Mouse (Mus musculus) heart, adult 11 months (tissue): ENCODE data around the gene B3gnt4.
A peak's percentile ranks its signal among the peaks of the same experiment; 100 is the strongest.

Experiments used
- DNase-seq: peaks from one replicate; pipeline ENCODE4 v3.0.0; 2022

Gene B3gnt4

GRCm38 (mm10) chr5:123528641-123529040 is 18.4 kb downstream of the B3gnt4 start:
- peak; percentile 84 for DNase-seq

DNA sequence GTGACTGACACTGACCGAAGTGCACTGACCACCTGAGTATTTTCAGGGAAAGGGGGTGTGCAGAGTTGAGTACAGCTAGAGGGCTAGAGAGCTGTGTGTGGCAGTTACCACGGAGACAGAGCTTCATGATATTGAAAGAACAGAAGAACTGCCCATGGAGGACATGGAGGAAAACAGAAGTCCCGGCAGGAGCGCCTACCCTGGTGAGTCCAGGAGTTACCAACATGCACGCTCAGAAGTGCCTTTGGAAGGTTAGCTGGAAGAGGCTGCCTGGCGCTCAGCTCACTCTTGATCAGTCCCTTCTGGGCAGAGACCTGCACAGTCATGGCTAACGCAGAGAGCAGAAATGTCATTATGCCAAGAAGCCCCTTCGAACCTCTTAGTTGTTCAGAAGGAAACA is 19.8 kb downstream of the B3gnt4 start:
- DNase-seq, result peak; percentile 79

DNA sequence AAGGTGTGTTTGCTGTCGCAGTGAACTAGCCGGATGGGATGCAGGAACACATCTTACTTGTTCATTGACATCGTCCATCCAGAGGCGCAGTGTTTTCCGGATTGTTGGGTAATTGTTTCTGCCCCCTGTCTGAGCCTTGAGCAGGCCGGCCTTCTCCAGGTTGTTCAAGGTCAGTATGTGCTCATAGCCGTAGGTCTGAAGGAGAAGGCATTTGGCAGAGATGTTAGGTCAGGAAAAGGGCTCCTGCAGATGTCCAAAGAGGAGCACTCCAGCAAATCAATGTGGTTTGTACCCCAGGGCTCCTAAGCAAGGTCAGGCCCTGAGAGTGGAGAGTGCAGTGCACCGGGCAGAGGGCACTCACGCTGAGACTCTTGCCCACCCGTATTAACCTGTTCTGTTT is 23.5 kb downstream of the B3gnt4 start:
- peak; percentile 75 for DNase-seq

- DNase-seq, result peak; percentile 85
Measured at GRCm38 (mm10) chr5:123555693-123556092, 45.4 kb downstream of the B3gnt4 start.

- DNase-seq, result peak; percentile 92
Measured at GRCm38 (mm10) chr5:123556451-123556850, 46.2 kb downstream of the B3gnt4 start.

DNA sequence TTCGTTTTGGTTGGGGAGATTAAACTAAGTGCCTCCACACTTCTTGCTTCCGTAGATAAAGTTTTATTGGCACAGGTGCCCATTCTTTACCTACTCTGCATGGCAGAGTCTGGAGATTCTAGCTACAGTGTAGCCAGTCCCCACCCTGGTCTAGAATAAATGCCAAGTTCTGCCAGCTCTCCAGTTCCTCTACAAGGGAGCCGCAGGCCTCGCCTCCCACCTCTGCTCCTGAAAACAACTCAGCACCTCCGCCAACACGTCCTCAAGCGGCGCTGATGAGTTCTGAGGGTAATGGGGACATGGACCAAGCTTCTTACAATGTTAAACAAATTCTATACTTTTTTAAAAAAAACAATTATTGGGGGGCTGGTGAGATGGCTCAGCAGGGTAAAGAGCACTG is 49.3 kb downstream of the B3gnt4 start:
- peak; percentile 34 for DNase-seq

GRCm38 (mm10) chr5:123561128-123561527 is 50.9 kb downstream of the B3gnt4 start:
- DNase-seq, result peak; percentile 23
